In genomic region chr13:25270402-25270801, GRCm38 (mm10) we compare ENCODE assay signal across 9 mouse cellular contexts. TPM values are rescaled to one million over a fixed set of nuclear protein-coding genes. Genes with fewer than 3 reads are reported as not detected.
DNase-seq lines count a peak whose midpoint lies in the region; ATAC-seq and TF ChIP-seq lines count a peak whose summit lies in the region.
"Not testable (repeated sequence)": the region's sequence is repeated elsewhere in the genome, so short reads cannot be mapped to it uniquely, and the experiment has no call there.
"Had no signal": no experiment of that assay in that cellular context is flagged by ENCODE, and none has a peak within 500 bp of the region (broad histone marks: within the 10 kb centered on the region; RNA-seq: fewer than 3 reads in every experiment).

Nrsn1 (minus strand) TSS chr13:25270502.

- peak within 1 kb of the TSS; percentile 87 for H3K4me2 ChIP-seq in embryonic facial prominence, embryonic 12.5 days (replicated peaks)
- H3K4me2 ChIP-seq in hindbrain, embryonic 14.5 days (replicated peaks) = peak within 1 kb of the TSS; percentile 59
- H3K4me2 ChIP-seq in liver, postnatal 0 days (ENCODE audit: low read depth, low read length) = peak within 1 kb of the TSS; percentile 42; the same call in 1 of the 2 replicates
- peak within 1 kb of the TSS; percentile 63 for H3K4me2 ChIP-seq in midbrain, postnatal 0 days (ENCODE audit: low read depth, low read length, poor library complexity, severe bottlenecking)

- WGBS in embryonic facial prominence, embryonic 12.5 days = 55% methylated on average over 2 of the region's 2 CpGs
- 46% methylated on average over 2 of the region's 2 CpGs for WGBS in hindbrain, embryonic 14.5 days
- WGBS in liver, postnatal 0 days (ENCODE audit: insufficient replicate concordance) = 42% methylated on average over 2 of the region's 2 CpGs
- WGBS in midbrain, postnatal 0 days = 52% methylated on average over 2 of the region's 2 CpGs

- intact Hi-C loops in gastrocnemius, adult 2 months (cut with DNase I); left cerebral cortex, postnatal 4 days (cut with DNase I): not testable (repeated sequence)

- not testable (repeated sequence) for H3K27me3 ChIP-seq in embryonic facial prominence, embryonic 12.5 days; hindbrain, embryonic 14.5 days (ENCODE audit: control insufficient read depth, insufficient read depth, low read length); liver, postnatal 0 days (ENCODE audit: insufficient read depth, low read length); midbrain, postnatal 0 days (ENCODE audit: insufficient read depth, low read length)

- not testable (repeated sequence) for ATAC-seq in embryonic facial prominence, embryonic 12.5 days (ENCODE audit: insufficient number of reproducible peaks, insufficient read depth, low FRiP score, low TSS enrichment); hindbrain, embryonic 14.5 days (ENCODE audit: low FRiP score); liver, postnatal 0 days; midbrain, postnatal 0 days (ENCODE audit: low FRiP score)

- TF ChIP-seq EP300 in liver, postnatal 0 days (IDR thresholded peaks at IDR 0.05; ENCODE audit: low read depth) = not testable (repeated sequence)

- H3K27ac ChIP-seq in embryonic facial prominence, embryonic 12.5 days = 0 out of 2 replicates have a peak within 1 kb of the TSS, but pooled peaks have one; percentile 30
- H3K27ac ChIP-seq in gastrocnemius, adult 2 months; liver, postnatal 0 days (ENCODE audit: low read depth): not testable (repeated sequence)
- H3K27ac ChIP-seq in hindbrain, embryonic 14.5 days = peak within 1 kb of the TSS; percentile 32
- H3K27ac ChIP-seq in layer of hippocampus, adult 2 months = peak within 1 kb of the TSS; percentile 82
- peak within 1 kb of the TSS; percentile 51 for H3K27ac ChIP-seq in midbrain, postnatal 0 days (ENCODE audit: low read depth, low read length)

- TF ChIP-seq CTCF in gastrocnemius, adult 2 months (IDR thresholded peaks at IDR 0.05); layer of hippocampus, adult 2 months (conservative IDR thresholded peaks at IDR 0.05); liver, postnatal 0 days (IDR thresholded peaks at IDR 0.05; ENCODE audit: low read depth); midbrain, postnatal 0 days (IDR thresholded peaks at IDR 0.05): not testable (repeated sequence)

- H3K4me3 ChIP-seq in embryonic facial prominence, embryonic 12.5 days = peak within 1 kb of the TSS; percentile 39
- peak within 1 kb of the TSS; percentile 40 for H3K4me3 ChIP-seq in gastrocnemius, adult 2 months
- H3K4me3 ChIP-seq in hindbrain, embryonic 14.5 days (replicated peaks; ENCODE audit: low read length) = peak within 1 kb of the TSS; percentile 40
- H3K4me3 ChIP-seq in layer of hippocampus, adult 2 months = peak within 1 kb of the TSS; percentile 59
- not testable (repeated sequence) for H3K4me3 ChIP-seq in liver, postnatal 0 days (ENCODE audit: low read depth, low read length)
- peak within 1 kb of the TSS; percentile 49 for H3K4me3 ChIP-seq in midbrain, postnatal 0 days (ENCODE audit: low read depth, low read length)

- H3K36me3 ChIP-seq in embryonic facial prominence, embryonic 12.5 days; hindbrain, embryonic 14.5 days (replicated peaks; ENCODE audit: control insufficient read depth, insufficient read depth); liver, postnatal 0 days (replicated peaks; ENCODE audit: insufficient read depth, low read length); midbrain, postnatal 0 days (ENCODE audit: insufficient read depth, low read length): not testable (repeated sequence)

- peak within 1 kb of the TSS; percentile 19; the same call in 1 of the 2 replicates for H3K9ac ChIP-seq in embryonic facial prominence, embryonic 12.5 days
- peak within 1 kb of the TSS; percentile 59 for H3K9ac ChIP-seq in hindbrain, embryonic 14.5 days
- not testable (repeated sequence) for H3K9ac ChIP-seq in liver, postnatal 0 days (replicated peaks)
- peak within 1 kb of the TSS; percentile 52 for H3K9ac ChIP-seq in midbrain, postnatal 0 days (replicated peaks; ENCODE audit: low read length, poor library complexity, severe bottlenecking)

- H3K9me3 ChIP-seq in embryonic facial prominence, embryonic 12.5 days; hindbrain, embryonic 14.5 days (ENCODE audit: control insufficient read depth, low read length); liver, postnatal 0 days (ENCODE audit: low read length); midbrain, postnatal 0 days (ENCODE audit: low read length): not testable (repeated sequence)

- DNase-seq in gastrocnemius, adult 2 months; hindbrain, embryonic 14.5 days (ENCODE audit: low spot score); layer of hippocampus, adult 2 months (ENCODE audit: low spot score in 2 of 2); left cerebral cortex, postnatal 4 days; liver, postnatal 0 days; midbrain, postnatal 0 days (ENCODE audit: low spot score): not testable (repeated sequence)

- H3K4me1 ChIP-seq in embryonic facial prominence, embryonic 12.5 days; liver, postnatal 0 days (ENCODE audit: insufficient read depth); midbrain, postnatal 0 days (ENCODE audit: insufficient read depth, low read length): not testable (repeated sequence)
- H3K4me1 ChIP-seq in hindbrain, embryonic 14.5 days (replicated peaks; ENCODE audit: control insufficient read depth, insufficient read depth, low read length) = peaks cover 14% of the 10 kb centered on the region

RNA-seq across cellular contexts. Expression of gene Nrsn1, which starts in this region (rescaled TPM):
- polyA plus RNA-seq in embryonic facial prominence, embryonic 12.5 days (2016; fragmentation: Nextera tagmentation; extraction: Ambion mirVana) = 5.9 and 7.3 TPM in 2 replicates
- total RNA-seq in gastrocnemius, adult 2 months (2021) = not detected
- 61.8 and 75.1 TPM in 2 replicates for polyA plus RNA-seq in hindbrain, embryonic 14.5 days (2014; fragmentation: Nextera tagmentation; extraction: Ambion mirVana)
- total RNA-seq in layer of hippocampus, adult 2 months (2021) = 100 to 1,000 TPM; 307 to 313 TPM
- 10 to 100 TPM; 69.8 to 71.2 TPM for total RNA-seq in left cerebral cortex, postnatal 4 days (2021)
- polyA plus RNA-seq in liver, postnatal 0 days (2015; fragmentation: Nextera tagmentation; extraction: Ambion mirVana) = not detected in 2 replicates
- 35.3 and 38.1 TPM in 2 replicates for total RNA-seq in midbrain, postnatal 0 days (2014; rRNA removed)
- 110 TPM in 2 replicates for polyA plus RNA-seq in midbrain, postnatal 0 days (2015; fragmentation: Nextera tagmentation; extraction: Ambion mirVana)
- total RNA-seq: common myeloid progenitor, adult 5-6 weeks had no signal
- polyA plus RNA-seq: CD4-positive, CD25-positive, alpha-beta regulatory T cell, adult 4 months had no signal

Comparison
In these comparisons a context has a peak if more than half of its experiments do, and no peak if none do; other contexts are left out.
1. RNA of gene Nrsn1 (total RNA-seq): 307 to 313 TPM in layer of hippocampus, adult 2 months, 69.8 to 71.2 TPM in left cerebral cortex, postnatal 4 days and 35.3 to 38.1 TPM in midbrain, postnatal 0 days; not detected in gastrocnemius, adult 2 months; every median in the first group is over 10 times any median in the second.
2. Peak in every context shown above with its lines, with median percentiles within 50 percentile points of each other: H3K4me2 ChIP-seq.